Mouse (Mus musculus) thymus, adult 2 months (tissue): ENCODE results near the gene Pld1.

Source experiments
- CTCF ChIP-seq: fragments of 200-500 bp; IDR thresholded peaks from 2 replicates; pipeline ENCODE4 v1.5.1; 2012; ENCODE audit warnings: mild to moderate bottlenecking, control low read depth, low read length, moderate library complexity, borderline replicate concordance; ENCODE audit not compliant: control insufficient read depth, poor library complexity, insufficient read depth; ENCODE audit errors: extremely low read depth
- POLR2A ChIP-seq: fragments of 200-500 bp; IDR thresholded peaks from 2 replicates; pipeline ENCODE4 v1.6.1; 2012; ENCODE audit warnings: mild to moderate bottlenecking, low read length, control low read depth, moderate library complexity; ENCODE audit not compliant: control insufficient read depth, poor library complexity, insufficient read depth; ENCODE audit errors: extremely low read depth

GRCm38 (mm10) chr3:27987891-27988536 is 49.5 kb downstream of the Pld1 start:
- no peak for TF ChIP-seq POLR2A
- TF ChIP-seq CTCF, result no peak
